Comparison of ENCODE assay signal across 18 mouse cellular contexts in the genomic region with DNA sequence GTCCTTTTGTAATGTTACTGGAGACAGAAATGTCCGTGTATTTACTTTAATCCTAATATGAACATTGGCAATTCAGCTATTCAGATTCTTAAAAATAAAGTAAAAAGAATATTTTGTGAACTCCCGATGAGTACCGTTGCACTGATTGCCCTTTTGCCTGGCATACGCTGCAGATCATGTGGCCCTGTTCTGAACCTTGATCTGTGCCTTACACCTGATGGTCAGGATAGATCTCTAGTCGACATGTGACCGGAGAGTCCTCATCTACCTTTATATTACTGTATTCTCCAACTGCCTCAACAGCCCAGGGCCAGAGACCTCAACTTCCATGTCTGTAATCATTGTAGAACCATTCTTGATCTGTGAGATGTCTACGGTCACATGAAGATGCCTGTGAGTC. TPM values are rescaled to one million over a fixed set of nuclear protein-coding genes. Genes with fewer than 3 reads are reported as not detected.
"Had no signal": no experiment of that assay in that cellular context is flagged by ENCODE, and none has a peak within 500 bp of the region (broad histone marks: within the 10 kb centered on the region; RNA-seq: fewer than 3 reads in every experiment).

No protein-coding gene starts in this region.

- ATAC-seq: hindbrain, postnatal 0 days; inflammation-experienced regulatory T-cells, adult 6 months had no signal

- H3K9me3 ChIP-seq: limb, embryonic 10.5 days; limb, embryonic 13.5 days; liver, embryonic 15.5 days had no signal

- DNase-seq: layer of hippocampus, adult 9-11 months; lung, adult 2 months; lung, postnatal 14 days; lung, postnatal 4 days; midbrain, embryonic 14.5 days; thymus, adult 18-20 months; thymus, postnatal 36 days had no signal

- H3K27me3 ChIP-seq: limb, embryonic 13.5 days; liver, embryonic 15.5 days had no signal

- H3K9ac ChIP-seq: limb, embryonic 13.5 days; liver, embryonic 15.5 days had no signal

- H3K4me3 ChIP-seq: layer of hippocampus, adult 2 months; limb, embryonic 10.5 days; limb, embryonic 13.5 days; liver, embryonic 15.5 days had no signal

- H3K4me1 ChIP-seq: limb, embryonic 10.5 days; limb, embryonic 13.5 days; liver, embryonic 15.5 days had no signal

- H3K4me2 ChIP-seq: limb, embryonic 13.5 days; liver, embryonic 11.5 days; liver, embryonic 15.5 days; midbrain, embryonic 11.5 days had no signal

- H3K27ac ChIP-seq: hindbrain, postnatal 0 days; kidney, postnatal 0 days; layer of hippocampus, adult 2 months; limb, embryonic 10.5 days; limb, embryonic 13.5 days; liver, embryonic 15.5 days had no signal

RNA-seq across cellular contexts. Expression of a gene that starts 59.5 kb away (rescaled TPM):
- total RNA-seq: left cerebral cortex, postnatal 25 days; midbrain, postnatal 0 days had no signal
